Mouse (Mus musculus) cerebellum, postnatal 4 days (tissue): ENCODE data around the gene Krt2.

ENCODE experiments used
- DNase-seq, 2 experiments: peaks; one replicate each; pipeline ENCODE4 v3.0.0; 2022; ENCODE audit warnings: low spot score in 2 of 2, mixed read lengths in 1 of 2

Gene Krt2

DNA sequence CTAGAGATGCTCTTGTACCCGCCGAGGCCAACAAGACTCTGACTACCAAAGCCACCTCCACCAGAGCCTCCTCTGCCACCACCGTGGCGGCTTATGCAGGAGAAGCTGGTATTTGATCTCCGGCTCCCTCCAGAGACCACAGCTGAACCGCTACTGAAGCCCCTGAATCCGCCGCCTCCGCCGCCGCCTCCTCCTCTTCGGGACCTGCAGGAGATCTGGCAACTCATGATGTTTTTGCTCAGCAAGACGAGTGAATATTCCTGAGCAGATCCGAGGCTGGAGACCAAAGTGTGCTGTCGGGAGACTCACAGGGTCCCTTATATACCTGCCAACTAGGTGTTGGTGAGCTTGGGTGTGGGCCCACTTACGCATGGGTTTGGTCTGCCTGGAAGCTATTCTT is at the start of gene Krt2:
Krt2 (minus strand) TSS at position 295 of the 400 bp plus-strand sequence.
- DNase-seq: no peak

DNA sequence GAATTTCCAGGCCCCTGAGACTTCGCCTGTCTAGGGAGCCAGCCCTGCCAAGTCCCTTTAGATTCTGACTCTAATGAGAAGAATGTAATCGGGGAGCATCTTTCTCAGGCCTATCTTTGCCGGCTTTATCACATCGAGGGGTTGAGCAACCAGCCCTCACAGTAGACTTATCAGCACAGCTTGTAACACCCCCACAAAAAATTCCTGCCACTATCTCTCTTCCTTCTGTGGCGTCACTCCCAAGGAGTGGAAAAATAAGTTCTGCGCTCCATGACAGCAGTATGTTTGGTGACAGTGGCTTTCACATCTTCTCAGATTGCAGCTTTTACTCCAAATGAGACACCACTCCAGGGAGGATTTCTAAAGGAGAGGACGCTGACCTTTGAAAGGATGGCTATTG is 48.8 kb upstream of the Krt2 start:
- DNase-seq: no peak

DNA sequence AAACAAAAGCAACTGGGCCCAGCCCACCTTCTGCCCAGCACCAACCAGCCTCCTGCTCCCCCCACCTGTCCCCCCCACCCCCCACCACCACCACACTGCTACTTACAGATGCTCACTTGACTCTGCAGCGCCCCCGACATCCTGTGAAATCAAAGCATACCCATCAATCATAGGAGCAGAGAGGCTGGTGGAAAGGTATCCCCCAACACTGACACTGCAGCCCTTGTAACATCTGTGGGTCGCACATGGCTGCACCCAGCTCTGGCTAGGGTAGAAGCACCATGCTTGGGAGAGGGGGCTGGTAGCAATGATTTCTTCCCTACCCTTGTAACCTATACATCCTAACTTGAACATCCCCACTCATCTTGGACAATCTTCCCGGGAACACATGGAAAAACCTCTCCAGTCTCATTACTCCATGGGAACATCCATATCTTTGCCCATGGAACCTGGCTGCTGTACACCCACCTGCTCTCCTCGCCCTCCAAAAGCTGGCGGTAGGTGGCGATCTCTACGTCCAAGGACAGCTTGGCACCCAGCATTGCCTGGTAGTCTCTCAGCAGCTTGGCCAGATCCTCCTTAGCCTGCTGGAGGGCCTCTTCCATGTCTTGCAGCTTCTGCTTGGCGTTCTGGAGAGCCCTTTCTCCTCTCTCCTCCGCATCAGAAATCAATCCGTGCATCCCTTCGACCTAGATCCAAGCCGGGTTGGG is 42.6 kb upstream of the Krt2 start:
- DNase-seq: peak in 1 of 2 experiments; percentile 24

DNA sequence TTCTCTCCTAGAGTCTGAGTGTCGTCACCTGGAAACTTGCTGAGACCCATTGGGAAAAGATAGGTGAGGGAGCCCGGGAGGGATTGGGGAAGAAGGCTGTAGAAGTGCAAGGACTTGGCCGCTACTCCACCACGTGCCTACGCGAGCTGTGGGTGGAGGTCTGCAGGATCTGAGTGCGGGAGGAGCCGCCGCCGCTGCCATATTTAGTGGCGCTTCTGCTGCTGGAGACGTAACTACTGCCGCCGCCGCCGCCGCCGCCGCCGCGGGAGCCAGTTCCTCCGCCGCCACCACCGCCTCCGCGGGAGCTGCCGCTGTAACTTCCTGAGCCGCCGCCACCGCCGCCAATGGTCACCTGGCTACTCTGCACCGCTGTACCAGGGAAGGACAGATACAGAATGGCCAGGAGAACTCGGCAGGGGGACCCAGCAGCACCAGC is 41.8 kb upstream of the Krt2 start:
- DNase-seq: peak in 1 of 2 experiments; percentile 25

DNA sequence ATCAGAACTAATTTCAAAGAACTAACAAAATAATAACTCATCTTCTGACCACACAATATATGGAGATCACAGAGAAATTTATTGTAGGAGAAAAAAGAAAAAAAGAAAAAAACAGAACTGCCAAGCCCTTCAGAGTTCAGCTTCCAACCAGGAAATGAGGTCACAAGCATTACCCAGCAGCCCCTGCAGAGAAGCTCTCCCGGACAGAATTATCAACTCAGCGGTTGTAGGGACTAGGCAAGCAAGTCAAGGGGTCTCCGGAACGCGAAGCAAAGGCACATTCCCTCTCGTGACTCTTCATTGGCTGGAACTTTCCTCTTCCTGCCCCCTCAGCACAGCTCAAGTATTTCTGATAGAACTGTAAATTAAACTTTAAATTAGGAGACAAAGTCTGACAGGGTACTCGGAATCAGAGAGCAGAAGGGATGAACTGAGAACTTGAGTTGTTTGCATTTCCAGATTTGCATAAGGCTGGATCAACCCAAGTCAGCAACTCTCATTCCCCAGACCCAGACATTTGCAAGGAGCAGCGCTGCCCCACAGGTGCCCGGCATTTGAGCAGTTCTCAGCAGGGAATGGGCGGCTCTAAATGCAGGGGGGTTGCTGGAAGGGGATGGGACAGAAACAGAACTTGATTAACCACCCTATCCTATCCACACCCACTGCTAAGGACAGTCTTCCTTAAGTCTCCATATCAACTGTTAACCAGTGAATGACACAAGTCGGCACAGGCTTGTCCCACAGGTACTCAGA is 40.9 kb upstream of the Krt2 start:
- no peak for DNase-seq

DNA sequence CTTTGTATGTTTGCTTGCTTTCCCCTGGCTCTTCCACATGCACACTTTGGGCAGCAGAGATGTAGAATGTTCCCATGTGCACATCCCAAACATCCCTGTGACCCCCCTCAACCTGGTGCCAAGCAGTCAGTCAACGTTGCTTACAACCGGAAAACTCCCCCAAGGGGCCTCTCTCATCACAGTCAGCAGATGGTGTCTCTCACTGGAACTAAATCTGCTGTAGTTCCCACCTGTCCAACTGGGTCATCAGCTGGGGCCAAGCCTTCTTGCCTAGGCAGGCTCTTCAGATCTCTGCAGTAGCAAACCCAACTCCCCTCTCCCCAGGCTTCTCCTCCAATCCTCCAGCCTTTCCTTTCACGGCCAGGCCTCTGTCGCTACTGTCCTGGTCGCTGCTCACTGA is 38.7 kb upstream of the Krt2 start:
- no peak for DNase-seq

DNA sequence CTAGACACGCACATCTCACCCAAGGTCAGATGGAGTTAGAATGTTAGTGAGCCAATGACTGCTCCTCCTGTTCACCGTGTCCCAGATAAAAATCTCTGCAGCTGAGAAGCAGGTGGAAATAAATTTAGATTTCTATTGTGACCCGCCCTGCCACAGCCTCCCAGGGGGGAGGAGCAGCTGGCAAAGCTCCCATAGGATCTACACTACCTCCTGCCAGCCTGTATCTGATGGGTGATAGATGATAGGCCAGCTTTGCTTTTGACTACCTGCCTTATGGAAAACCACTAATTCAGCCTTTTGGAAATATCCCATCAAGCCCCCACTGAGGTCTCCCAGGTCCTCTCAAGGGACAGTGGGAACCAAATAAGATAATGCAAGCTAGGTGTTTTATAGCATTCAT is 37.8 kb upstream of the Krt2 start:
- no peak for DNase-seq

DNA sequence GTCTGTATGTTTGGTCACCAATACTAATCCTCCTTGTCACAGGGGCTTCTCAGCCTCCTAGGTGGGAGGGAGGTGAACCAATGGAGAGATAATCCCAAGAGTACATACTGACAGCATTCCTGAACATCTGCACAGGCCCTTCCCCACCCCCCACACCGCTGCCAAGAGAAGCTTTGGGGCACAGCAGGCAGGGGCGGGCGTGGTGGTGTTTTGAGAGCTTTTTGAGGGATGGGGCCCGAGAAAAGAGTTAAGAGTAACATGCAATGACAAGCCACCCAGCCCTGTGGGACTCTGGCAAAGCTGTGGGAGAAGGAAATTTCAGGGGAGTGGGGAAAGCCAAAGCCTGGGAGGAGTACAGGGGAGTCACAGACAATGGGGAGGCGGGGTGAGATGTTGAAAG is 36.3 kb upstream of the Krt2 start:
- no peak for DNase-seq

DNA sequence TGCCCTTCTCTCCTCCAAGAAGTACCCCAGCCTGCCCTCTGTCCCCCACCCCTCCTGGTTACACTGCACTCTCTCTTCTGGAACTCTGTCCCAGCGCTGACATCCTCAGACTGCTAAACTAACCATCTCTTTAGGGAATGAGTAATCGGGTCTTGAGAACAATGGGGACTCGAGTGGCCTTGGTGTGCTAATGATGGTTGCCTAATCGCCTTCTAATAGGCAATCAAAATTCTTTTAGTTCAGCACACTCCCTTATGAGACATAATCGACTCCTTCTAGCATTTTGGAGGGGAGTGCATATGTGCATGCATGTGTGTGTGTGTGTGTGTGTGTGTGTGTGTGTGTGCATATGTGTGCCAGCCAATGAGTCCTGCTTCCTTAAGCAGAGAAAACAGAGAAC is 34.6 kb upstream of the Krt2 start:
- DNase-seq: no peak

DNA sequence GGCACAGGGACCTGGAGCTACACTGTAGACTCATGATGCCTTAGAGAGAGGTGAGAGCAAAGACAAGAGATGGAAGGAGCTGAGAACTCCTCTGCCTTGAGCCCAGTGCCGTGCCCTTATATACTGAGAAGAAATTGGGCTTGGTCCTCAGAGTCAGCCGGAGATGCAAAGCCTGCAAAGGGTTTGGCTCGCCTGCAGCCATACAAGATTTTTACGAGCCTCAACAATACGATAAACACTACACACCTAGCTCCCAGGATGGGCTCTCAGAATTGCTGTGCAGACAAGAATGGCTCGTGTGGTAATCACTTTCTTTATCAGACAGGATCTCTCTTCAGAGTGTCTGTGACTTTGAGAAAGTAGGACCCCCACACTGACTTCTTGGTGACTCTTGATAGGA is 32.7 kb upstream of the Krt2 start, which contains the start of gene Krt1:
Krt1 (minus strand) TSS at position 101 of the 400 bp plus-strand sequence.
- DNase-seq: no peak

DNA sequence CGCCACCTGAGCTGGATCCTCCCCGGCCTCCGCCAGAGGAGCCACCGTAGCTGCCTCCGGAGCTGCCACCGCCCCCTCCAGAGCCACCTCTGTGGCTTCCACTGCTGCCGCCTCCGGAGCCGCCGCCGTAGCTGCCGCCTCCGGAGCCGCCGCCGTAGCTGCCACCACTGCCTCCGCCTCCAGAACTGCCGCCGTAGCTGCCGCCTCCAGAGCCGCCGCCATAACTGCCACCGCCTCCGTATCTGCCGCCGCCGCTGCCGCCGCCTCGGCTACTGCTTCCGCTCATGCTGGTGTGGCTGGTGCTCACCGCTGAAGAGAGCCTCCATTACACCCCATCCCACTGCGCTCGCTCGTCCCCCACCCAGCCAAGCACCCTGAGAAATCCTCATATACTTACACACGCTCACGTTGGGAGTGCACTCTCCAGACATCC is 28.0 kb upstream of the Krt2 start:
- peak in 1 of 2 experiments; percentile 47 for DNase-seq

DNA sequence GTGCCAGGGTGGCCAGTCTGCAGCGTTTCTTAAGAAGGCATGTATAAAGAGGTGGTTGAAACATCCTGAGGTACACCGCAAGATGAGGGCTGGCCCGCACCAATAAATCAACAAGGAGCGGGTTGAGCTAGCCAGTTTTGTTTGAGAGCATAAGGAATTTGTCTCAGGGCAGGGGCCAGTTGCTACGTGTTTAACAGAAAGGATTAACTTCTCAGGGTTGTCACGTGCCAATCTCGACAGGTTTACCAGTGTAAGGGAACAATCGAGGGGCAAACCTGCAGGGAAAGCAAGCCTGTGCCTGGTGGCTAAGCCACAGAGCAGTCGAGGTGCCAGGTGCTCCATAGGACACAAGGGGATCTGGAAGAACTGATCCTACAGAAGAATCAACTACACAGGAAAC is 25.2 kb upstream of the Krt2 start:
- no peak for DNase-seq

DNA sequence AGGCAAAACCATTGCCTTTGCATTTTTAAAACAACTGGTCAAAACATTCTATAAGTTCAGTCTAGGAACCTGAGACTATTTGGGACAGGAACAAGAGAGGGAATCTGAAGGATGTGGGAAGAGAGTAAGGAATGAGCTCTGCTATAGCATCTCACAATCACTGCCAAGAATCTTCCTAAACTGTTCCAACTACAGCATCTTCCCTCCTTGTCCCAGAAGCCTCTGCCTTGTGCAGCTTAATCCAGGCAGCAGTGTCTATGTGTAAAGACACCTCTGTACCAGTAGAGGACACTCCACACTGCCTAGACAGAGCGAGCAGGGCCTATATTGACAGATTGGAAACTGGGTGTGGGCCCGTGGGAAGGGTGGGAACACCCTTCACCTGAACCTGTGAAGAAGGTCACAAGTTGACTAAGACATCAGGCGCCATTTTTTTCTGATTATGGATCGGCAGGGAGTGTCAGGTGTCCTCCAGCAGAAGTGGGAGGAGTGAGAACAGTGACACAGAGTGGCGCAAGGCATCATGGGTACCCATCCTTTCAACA is 16.9 kb upstream of the Krt2 start:
- DNase-seq: no peak

DNA sequence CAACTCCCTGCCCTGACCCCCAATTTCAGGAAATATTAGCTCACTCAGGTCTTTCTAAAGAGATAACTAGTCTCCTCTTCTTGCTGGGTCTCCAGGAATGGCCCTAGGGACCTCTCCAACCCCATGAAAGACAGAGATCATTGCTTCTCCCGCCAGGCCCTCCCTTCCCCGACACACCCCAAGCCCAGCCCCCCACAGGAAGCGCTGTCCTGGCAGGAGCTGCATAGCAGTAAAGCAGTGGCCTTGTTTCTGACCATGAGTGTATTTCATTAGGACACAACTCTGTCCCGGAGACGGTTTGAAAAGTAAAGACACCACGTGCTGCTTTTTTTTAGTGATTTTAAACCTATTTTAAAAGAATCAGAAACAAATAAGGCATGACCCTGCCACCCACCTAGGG is 15.2 kb upstream of the Krt2 start:
- no peak for DNase-seq

DNA sequence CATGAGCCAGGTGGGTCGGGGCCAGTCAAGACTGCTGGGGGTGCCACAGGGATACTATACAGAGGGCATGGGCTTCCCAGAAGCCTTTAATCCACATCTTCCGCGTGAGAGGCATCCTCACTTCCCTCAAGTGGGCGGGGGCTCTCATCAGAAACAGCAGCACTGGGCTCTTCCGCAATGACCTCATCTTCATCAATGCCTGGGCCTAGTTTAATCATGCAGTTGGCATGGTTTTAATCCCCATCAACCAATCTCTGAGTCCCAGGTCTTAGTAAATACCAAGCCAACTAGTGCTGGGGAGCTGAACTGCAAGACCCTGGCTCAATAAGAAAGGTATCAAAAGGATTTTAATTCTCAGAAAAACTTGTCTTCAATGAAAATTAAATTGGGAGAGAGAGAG is 11.5 kb upstream of the Krt2 start:
- no peak for DNase-seq

DNA sequence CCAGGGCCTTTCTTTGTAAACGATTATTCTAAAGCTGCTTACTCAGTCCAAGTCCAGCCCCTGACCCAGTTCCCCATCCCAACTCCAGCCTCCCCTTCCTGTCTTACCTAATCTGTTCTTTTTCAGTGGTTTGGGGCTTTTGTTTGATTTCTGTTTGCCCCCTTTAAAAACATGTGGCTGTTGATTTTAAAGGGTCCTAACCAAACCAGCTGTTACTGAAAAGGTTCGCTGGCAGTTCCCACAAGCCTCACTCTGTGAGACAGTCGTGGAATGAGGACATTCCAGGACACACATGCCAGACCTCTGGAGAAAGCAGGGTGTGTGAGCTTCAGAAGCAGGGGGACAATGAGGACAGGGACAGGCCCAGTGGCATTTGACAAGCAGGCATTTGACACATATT is 3.8 kb upstream of the Krt2 start:
- no peak for DNase-seq

DNA sequence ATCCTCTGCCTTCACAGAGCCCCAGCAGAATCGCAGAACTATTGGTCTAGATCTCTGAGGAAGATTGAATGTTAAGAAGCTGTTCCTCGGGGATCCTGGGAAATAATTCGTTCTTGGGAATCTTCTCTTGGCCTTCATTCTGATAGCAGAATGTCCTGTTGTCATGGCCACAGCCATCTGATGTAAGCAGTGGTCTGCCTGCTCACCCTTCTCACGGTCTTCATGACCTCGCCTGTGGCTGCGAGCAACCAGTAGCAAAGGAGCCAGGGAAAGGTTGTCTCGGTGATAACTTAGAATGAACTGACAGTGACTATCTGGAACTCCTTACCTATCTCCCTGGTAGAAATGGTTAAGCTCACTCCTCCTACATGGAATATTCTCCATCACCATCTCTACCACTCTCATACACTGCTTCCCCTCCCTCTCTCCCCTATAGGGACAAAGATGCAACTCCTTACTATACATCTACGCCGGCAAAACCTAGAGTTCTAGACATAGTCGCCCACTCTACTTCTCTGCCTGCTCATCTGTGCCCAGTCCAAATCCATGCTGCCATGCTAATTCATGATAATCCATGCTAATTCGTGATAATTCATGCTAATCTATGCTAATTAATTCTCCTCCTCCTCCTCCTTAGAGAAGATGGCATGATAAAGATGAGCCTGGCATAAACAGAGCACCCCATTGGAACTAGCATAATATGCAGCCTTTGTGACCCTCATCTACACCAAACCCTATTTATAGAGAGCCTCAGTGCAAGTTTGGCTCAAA is 14.7 kb downstream of the Krt2 start:
- no peak for DNase-seq

DNA sequence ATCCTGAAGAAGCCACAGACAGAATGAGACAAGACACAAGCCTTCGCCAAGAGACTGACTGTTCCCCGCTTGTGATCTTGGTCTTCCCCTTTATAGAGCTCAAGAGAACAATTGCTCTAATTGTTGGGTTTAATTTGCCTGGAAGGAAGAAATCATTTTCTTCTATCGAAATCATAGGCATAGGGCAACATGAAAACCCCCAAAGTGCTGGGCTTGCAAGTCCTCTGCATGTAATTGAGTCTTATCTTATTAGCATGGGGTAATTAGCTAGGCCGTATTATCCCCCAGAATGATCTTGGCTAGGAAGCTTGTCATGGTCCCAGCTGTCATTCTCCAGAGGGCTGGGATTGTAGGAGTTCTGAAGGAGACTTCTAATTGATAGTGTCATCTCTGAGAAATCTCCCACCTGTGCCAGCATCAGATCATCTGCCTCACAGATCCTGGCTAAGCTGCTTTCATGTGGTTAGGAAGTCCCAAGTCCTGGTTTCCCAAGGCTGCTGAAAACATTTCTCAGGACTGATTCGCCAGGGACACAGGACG is 15.6 kb downstream of the Krt2 start, which contains the start of gene Krt73:
Krt73 (minus strand) TSS at position 51 of the 540 bp plus-strand sequence.
- DNase-seq: no peak

DNA sequence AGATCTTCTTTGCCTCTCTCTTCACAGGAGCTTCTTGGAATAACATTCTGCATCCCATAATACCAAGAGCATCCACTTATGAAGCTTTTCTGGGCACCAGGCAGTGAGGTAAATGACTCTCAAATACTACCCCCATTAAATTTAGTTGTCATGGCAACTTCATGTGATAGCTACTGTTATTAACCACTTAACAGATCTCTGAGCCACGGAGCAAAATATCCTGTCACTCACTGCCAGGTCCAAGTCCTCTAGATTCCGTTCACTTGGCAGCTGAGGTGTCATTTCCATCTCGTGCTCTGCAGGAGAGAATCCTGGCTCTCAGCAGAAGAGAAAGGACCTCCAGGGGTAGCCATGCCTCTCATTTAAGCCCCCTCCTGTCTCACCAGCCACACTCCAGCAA is 27.1 kb downstream of the Krt2 start:
- DNase-seq: no peak

DNA sequence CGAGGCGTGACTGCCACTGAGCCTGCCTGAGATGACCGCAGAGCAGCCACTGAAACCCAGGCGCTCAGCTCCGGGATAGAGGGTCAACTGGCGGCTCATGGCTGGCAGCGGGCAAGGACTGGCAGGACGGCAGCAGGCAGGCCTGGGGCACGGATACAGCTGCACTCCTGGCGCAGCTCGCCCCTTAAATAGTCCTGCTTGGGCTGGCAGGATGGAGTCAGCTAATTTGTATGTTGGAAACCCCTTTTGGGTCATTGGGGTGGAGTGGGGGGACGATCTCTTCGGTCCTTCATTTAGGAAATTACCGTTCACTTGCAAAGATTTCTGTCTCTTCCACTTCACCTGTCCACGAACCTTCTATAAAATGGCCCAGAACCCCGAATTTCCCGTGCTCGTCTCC is 31.6 kb downstream of the Krt2 start, which contains the start of gene Krt72:
Krt72 (minus strand) TSS at position 101 of the 400 bp plus-strand sequence.
- DNase-seq: no peak

DNA sequence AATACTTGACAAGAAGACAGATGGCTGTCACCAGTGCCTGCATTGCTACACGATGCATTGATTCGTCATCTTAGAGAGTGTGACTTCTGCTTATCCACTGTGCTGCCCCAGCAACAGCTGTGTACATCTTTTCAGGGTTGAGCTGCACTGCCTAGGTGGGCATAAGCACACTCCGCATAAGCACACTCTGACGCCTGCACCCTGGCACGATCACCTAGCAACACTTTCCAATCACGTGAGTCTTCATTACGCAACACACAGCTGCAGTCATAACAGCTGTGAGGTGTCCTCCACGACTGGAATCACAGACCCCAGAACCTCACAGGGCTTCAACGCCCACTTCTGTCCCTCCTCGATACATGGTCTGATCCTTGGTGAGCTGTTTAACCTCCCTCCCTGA is 44.5 kb downstream of the Krt2 start:
- no peak for DNase-seq

DNA sequence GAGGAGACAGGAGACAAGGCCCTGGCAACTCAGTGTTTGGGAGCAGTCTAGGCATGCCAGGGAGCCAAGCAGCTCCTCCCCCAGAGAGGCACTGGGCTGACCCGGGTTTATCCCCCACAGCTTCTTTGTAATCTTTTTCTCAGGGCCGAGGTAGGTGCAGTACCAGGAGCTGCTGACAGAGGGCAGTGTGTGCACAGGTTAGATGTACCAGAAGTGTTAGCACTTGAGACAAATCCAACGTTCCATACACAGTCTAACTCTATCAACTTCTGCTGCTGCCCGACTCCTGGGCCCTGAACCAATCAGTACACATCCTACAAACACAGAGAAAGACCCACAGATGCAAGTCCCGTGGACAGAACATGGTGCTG is 45.3 kb downstream of the Krt2 start:
- DNase-seq: peak; percentile 88 to 96
